Mouse (Mus musculus): Measurements from ENCODE around the gene Gm9903. TPM values are rescaled to one million over a fixed set of nuclear protein-coding genes. Genes with fewer than 3 reads are reported as not detected.

Gene Gm9903
- total RNA-seq, 2 experiments from 2014 or later = 0.62 to 1.0 TPM

DNA sequence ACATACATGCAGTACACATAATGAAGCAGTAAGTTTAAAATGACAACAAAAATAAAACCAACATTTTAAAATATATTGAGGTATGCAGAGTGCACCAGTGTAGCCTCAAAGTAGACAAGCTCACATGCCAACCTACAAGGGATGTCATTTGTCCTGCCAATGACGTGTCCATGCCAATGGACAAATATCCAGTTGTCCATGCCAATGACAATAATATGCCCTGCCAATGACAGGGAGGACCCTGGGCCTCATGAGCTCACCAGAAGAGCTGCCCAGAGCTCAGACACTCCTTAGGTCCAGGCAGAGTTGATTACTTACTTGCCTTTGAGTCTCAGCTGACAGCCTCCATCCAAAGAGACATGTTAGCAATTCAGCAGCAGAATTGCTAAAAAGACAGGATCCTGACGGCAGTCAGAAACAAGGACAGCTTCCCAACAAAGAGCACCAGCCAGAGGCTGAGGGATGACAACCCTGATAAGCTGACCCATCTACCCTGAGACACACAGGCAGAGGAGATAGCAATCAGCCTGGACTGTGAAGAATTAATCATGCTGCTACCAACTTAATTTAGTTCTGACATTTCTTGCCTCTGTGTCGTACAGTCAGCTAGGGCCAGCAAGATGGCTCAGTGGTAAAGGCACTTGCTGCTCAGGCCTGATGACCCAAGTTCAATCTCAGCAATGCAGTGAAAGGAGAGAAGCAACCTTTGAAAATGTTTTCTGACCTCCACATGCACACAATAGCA lies 8.1 kb downstream of the Gm9903 start:
- intact Hi-C loops (cut with DNase I; ENCODE audit: low total_unique reads) = no loop called here
- DNase-seq = no peak

- DNase-seq = no peak
- intact Hi-C loops (cut with DNase I; ENCODE audit: low total_unique reads) = no loop called here
Measured at GRCm38 (mm10) chr5:33638826-33639225, 9.1 kb downstream of the Gm9903 start.

DNA sequence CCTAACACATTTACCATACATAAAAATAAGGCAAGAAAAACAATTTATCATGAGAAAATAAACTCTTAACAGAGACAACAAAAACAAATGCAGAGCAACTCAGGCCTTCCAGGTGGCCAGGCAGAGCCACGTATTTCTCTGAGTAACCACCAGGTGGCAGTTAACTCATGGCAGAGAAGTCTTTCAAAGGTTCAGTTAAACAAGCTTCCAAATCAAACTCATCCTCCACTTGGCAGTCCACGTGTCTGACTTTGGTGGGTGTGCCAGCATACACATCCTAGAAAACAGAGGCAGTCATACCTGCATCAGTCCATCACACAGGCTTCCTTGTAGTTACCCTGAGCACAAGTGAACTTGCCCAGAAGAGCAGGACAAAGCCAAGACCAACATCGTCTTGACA lies 10.9 kb downstream of the Gm9903 start:
- DNase-seq = no peak
- intact Hi-C loops (cut with DNase I; ENCODE audit: low total_unique reads) = no loop called here

DNA sequence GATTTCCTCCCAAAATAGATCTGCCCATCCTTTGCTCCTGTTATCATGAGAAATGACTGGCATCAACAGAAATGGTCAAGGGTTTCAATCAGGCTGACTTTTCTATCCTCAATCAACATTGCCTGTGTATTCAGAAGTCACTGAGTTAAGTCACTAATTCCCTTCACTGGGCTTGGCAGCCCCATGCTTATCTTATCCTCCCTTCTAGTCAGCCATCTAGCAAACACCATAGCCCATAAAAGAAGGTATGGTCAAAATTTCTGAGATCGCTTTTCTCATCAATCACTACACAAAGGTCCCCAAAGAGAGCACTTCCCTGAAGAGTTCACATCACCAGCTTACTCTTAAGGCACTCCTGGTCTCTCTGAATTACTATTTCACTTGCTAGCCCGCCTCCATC lies 21.3 kb downstream of the Gm9903 start:
- intact Hi-C loops (cut with DNase I; ENCODE audit: low total_unique reads) = no loop called here
- no peak for DNase-seq

- DNase-seq = no peak
- intact Hi-C loops (cut with DNase I; ENCODE audit: low total_unique reads) = no loop called here
Measured at GRCm38 (mm10) chr5:33651541-33651920, 21.8 kb downstream of the Gm9903 start.

GRCm38 (mm10) chr5:33651921-33652782 lies 22.4 kb downstream of the Gm9903 start, which contains the start of gene Slbp:
Gene Slbp (minus strand): TSS chr5:33652574.
- intact Hi-C loops (cut with DNase I; ENCODE audit: low total_unique reads) = no loop called here

GRCm38 (mm10) chr5:33652783-33653173 lies 23.1 kb downstream of the Gm9903 start:
- DNase-seq = no peak
- intact Hi-C loops (cut with DNase I; ENCODE audit: low total_unique reads) = no loop called here

More at GRCm38 (mm10) chr5:33651921-33652782, 22.4 kb downstream of the Gm9903 start, which contains the start of gene Slbp:
- peak; percentile 97 for DNase-seq

DNA sequence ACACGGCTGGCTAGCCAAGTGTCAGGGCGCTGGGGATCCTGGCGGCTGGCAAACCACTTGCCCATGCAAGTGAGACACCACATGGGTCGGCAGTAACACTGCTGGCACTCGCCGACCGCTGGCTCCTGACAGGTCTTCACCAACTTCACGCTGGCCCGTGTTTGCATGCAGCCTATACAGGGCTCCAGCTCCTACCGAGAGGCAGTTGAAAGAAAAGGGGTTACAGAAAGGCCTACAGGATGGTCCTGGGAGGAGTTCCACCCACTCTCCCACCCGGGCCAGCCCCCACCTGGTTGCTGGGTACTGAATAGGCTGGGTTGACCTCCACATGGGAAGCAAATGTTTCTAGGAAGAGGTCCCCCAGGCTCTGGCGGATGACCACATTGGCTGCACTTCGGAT lies 24.7 kb downstream of the Gm9903 start:
- intact Hi-C loops (cut with DNase I; ENCODE audit: low total_unique reads) = no loop called here
- peak; percentile 12 for DNase-seq

DNA sequence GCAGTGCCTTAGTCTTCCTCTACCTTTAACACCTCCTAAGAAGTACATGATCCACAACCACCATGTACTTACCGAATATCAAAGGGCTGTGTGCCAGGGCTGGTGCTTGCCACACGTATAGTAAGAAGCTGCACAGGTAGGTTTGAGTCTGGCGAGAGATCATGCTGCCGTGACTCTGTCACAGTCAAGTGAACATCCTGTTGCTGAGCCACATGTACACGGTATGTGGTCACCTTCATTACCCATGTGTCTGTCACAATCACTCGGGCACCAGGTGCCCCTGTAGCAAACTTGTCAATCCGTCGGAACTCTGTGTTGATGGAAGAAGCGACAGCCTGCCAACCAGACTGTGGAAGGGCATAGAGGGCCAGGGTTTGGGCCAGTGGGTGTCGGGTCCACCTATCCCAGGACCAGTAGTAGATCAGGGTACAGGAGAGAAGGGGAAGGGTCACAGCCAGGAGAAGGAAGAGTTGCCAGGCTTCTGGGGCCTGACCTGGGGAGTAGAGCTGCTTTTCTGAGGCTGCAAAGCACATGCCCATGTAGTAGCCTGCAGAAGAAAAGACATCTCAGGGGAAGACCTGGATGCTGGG lies 25.6 kb downstream of the Gm9903 start:
- intact Hi-C loops (cut with DNase I; ENCODE audit: low total_unique reads) = no loop called here
- DNase-seq = no peak

DNA sequence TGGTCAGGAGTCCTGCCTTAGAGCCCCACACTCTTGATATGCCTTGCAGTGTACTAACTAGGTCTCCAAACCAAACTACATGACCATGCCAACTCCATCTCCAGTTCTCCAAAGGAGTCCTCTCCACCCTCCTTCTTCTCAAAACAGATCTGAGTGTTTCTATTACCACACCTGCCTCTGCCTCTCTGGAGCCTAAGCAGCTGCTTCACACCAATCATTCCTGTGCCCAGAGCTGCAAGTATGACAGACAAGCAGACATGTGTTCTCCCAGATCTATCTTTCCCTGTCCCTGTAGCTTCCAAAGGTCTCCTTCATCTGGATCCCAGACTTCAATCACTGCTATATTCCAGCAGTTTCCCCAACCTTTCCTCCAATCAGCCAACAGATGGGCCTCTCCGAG lies 27.0 kb downstream of the Gm9903 start:
- intact Hi-C loops (cut with DNase I; ENCODE audit: low total_unique reads) = no loop called here
- DNase-seq = no peak

DNA sequence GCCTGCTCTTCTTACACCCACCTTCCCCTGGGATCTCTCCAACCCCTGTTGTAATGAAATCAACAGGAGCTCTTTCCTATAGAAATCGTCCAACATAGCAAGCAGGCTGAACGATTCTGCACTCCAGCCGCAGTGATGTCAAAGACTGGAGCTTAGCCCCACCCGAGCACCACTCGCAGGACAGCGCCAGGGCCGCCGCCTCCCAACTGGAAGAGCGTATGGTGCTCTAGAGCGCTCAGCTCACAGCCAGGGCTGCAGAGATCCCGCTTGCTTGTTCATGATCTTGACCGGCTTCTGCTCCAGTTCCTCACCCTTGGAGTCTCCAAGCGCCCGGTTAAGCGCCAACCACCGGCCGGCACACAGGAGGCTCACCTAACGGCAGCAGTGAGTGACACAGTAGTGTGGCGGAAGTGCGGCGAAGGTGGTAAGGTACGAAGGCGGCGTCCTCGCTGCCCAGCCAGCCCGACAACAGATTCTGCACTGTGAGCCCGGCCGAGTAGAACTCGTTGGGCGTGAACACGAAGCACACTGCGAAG lies 27.6 kb downstream of the Gm9903 start:
- intact Hi-C loops (cut with DNase I; ENCODE audit: low total_unique reads) = no loop called here
- peak; percentile 64 for DNase-seq

- peak; percentile 98 for DNase-seq
- intact Hi-C loops (cut with DNase I; ENCODE audit: low total_unique reads) = no loop called here
Measured at GRCm38 (mm10) chr5:33657787-33658663, 28.3 kb downstream of the Gm9903 start, which contains the start of the genes Tacc3 and Tmem129. Gene Tacc3 (plus strand): TSS chr5:33658128. Gene Tmem129 (minus strand): TSS chr5:33658416.

DNA sequence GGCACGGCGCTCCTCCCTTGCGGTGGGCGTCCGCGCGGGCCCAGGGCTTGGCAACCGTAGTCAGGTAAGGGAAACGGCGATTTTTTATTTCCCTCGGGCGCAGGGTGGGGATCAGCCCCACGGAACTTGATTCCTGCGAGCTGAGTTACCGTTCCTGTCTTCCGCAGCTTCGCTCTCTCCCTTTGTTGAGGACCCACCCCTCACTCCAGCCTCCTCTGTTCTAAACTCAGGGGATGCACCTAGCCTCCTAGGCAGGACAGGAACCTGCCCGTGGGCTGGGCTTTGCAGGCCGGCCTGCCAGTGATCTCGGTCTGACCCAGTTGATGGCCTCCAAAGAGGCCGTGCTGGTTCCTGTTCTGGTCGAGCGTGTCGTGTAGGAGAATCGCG lies 28.9 kb downstream of the Gm9903 start:
- intact Hi-C loops (cut with DNase I; ENCODE audit: low total_unique reads) = no loop called here
- no peak for DNase-seq

GRCm38 (mm10) chr5:33668223-33668622 lies 38.5 kb downstream of the Gm9903 start:
- intact Hi-C loops (cut with DNase I; ENCODE audit: low total_unique reads) = no loop called here
- no peak for DNase-seq

DNA sequence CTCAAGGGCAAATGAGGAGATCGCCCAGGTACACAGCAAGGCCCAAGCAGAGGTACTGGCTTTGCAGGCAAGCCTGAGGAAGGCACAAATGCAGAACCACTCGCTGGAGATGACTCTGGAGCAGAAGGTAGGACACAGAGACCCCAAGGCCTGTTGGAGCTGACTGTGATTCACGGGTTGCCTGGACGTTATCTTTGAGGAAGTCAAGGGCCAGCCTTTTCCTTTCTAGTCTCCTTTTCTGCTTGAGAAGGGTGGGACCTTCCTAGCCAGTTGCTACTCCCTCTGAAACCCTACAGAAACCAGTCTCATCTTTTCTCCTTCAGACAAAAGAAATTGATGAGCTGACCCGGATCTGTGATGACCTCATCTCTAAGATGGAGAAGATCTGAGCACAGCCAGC lies 41.9 kb downstream of the Gm9903 start:
- DNase-seq = no peak
- intact Hi-C loops (cut with DNase I; ENCODE audit: low total_unique reads) = no loop called here

DNA sequence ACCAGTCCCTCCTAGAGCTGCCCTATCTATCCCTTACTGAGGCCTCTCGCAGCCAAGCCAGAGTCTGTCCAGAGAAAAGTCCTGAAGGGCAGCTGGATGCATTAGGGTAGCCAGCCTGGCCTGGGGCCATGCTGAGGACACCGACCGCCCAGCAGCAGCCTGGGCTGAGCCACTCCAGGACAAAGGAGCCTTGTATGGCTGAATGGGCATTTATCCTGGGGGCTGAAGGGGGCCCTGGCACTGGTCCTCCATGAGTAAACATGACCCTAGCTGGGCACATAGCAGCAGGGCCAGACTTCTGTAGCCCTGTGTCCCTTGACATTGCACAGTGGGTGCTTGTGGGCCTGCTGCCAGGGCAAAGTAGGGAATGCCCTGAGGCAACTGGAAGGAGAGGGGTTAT lies 44.7 kb downstream of the Gm9903 start:
- DNase-seq = peak; percentile 54
- intact Hi-C loops (cut with DNase I; ENCODE audit: low total_unique reads) = loop anchor here (2.0 kb wide), 1 partner anchor 64 kb away; no protein-coding TSS in a partner anchor

GRCm38 (mm10) chr5:33675964-33676363 lies 46.2 kb downstream of the Gm9903 start:
- peak; percentile 64 for DNase-seq
- intact Hi-C loops (cut with DNase I; ENCODE audit: low total_unique reads) = loop anchor here (2.0 kb wide), 1 partner anchor 63 kb away; no protein-coding TSS in a partner anchor

DNA sequence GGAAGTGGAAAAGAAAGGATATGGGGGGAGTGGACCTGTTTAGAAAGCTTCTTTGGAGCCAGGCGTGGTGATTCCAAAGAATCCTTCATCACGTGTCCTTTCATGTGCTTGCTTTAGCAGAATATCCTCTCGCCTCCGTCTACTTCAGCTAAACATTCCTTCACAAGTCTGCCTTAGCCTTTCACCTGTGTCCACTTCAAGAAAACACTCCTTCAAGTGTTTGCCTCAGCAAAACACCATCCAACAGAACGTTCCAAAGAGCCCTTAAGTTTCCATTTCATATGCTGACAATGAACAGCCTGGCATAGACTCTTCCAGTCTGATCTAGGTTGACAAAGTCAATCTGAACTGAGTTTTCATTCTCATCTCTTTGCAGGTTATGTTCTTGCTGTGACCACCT lies 48.5 kb downstream of the Gm9903 start:
- no peak for DNase-seq
- intact Hi-C loops (cut with DNase I; ENCODE audit: low total_unique reads) = no loop called here

- DNase-seq = no peak
- intact Hi-C loops (cut with DNase I; ENCODE audit: low total_unique reads) = loop anchor here (10.0 kb wide), 1 partner anchor 274 kb away; no protein-coding TSS in a partner anchor
Measured at GRCm38 (mm10) chr5:33681044-33681443, 51.3 kb downstream of the Gm9903 start.
